21 mouse cellular contexts compared by ENCODE assay signal in genomic region chr15:36899882-36900281, GRCm38 (mm10).
DNase-seq lines count a peak whose midpoint lies in the region; ATAC-seq and TF ChIP-seq lines count a peak whose summit lies in the region.
"Had no signal": no experiment of that assay in that cellular context is flagged by ENCODE, and none has a peak within 500 bp of the region (broad histone marks: within the 10 kb centered on the region; RNA-seq: fewer than 3 reads in every experiment).

No protein-coding gene starts in this region.

- no peak for DNase-seq in liver, adult 2 months (ENCODE audit: extremely low read depth, low read depth, low spot score)
- no peak for DNase-seq in liver
- DNase-seq in intestine, embryonic 14.5 days (ENCODE audit: low spot score) = no peak
- DNase-seq in testis, postnatal 14 days (ENCODE audit: low spot score) = peak; percentile 59
- no peak for DNase-seq in cerebellum, postnatal 4 days (ENCODE audit: low spot score in 2 of 2)
- no peak for DNase-seq in lung, postnatal 0 days (ENCODE audit: low spot score)
- DNase-seq: adrenal gland, postnatal 14 days; cerebellum, adult 8-10 months; gastrocnemius, postnatal 10 days; heart, adult 18-20 months; heart, postnatal 14 days; lung, embryonic 14.5 days; lung, postnatal 4 days; midbrain, embryonic 14.5 days; thymus, adult 2 months had no signal

- peaks cover 32% of the 10 kb centered on the region for H3K4me1 ChIP-seq in liver, adult 2 months (ENCODE audit: control insufficient read depth, insufficient read depth, low read length)
- peaks cover 29% of the 10 kb centered on the region for H3K4me1 ChIP-seq in intestine, embryonic 14.5 days (replicated peaks; ENCODE audit: control insufficient read depth, insufficient read depth, low read length)
- peaks cover 50% of the 10 kb centered on the region for H3K4me1 ChIP-seq in small intestine, adult 2 months (ENCODE audit: control insufficient read depth, insufficient read depth, insufficient read length, low read length)
- peaks cover 10% of the 10 kb centered on the region for H3K4me1 ChIP-seq in lung, postnatal 0 days (ENCODE audit: insufficient read depth, low read depth, low read length)

- no peak for TF ChIP-seq CTCF in liver, adult 2 months (IDR thresholded peaks at IDR 0.05; ENCODE audit: low read depth, low read length)
- TF ChIP-seq CTCF in small intestine, adult 2 months (IDR thresholded peaks at IDR 0.05; ENCODE audit: extremely low read depth, insufficient read length, insufficient replicate concordance, low read depth, low read length) = no peak
- TF ChIP-seq CTCF in lung, postnatal 0 days (IDR thresholded peaks at IDR 0.05) = no peak

- no peaks in the 10 kb centered on the region for H3K36me3 ChIP-seq in liver, adult 2 months (ENCODE audit: control insufficient read depth, insufficient read depth, low read length)
- no peaks in the 10 kb centered on the region for H3K36me3 ChIP-seq in intestine, embryonic 14.5 days (ENCODE audit: control insufficient read depth, insufficient read depth, low read length)
- H3K36me3 ChIP-seq in small intestine, adult 2 months (ENCODE audit: control insufficient read depth, insufficient read depth, low read length) = no peaks in the 10 kb centered on the region
- H3K36me3 ChIP-seq in lung, postnatal 0 days (ENCODE audit: insufficient read depth, low read length) = no peaks in the 10 kb centered on the region
- H3K36me3 ChIP-seq: forebrain, embryonic 10.5 days; heart, embryonic 13.5 days; hindbrain, embryonic 13.5 days; kidney, embryonic 15.5 days had no signal

- 79% methylated on average over 2 of the region's 2 CpGs for WGBS in liver, adult 2 months
- 56% methylated on average over 2 of the region's 2 CpGs for WGBS in intestine, embryonic 14.5 days
- WGBS in small intestine, adult 2 months = 22% methylated on average over 2 of the region's 2 CpGs
- WGBS in lung, postnatal 0 days = 55% methylated on average over 2 of the region's 2 CpGs

- H3K4me2 ChIP-seq in intestine, embryonic 14.5 days (ENCODE audit: low read length) = no peak overlapping the region
- no peak overlapping the region for H3K4me2 ChIP-seq in lung, postnatal 0 days (replicated peaks; ENCODE audit: low read depth, low read length)
- H3K4me2 ChIP-seq: heart, embryonic 13.5 days; hindbrain, embryonic 13.5 days; kidney, embryonic 15.5 days; lung, embryonic 14.5 days had no signal

- H3K9me3 ChIP-seq in intestine, embryonic 14.5 days (ENCODE audit: control insufficient read depth, low read length) = no peaks in the 10 kb centered on the region
- no peaks in the 10 kb centered on the region for H3K9me3 ChIP-seq in lung, postnatal 0 days (ENCODE audit: low read length)
- H3K9me3 ChIP-seq: forebrain, embryonic 10.5 days; heart, embryonic 13.5 days; hindbrain, embryonic 13.5 days; kidney, embryonic 15.5 days had no signal

- peak overlapping the region; percentile 8; the same call in 1 of the 2 replicates for H3K27ac ChIP-seq in liver, adult 2 months (replicated peaks; ENCODE audit: insufficient read depth, low read depth, low read length)
- H3K27ac ChIP-seq in intestine, embryonic 14.5 days (ENCODE audit: low read depth) = peak overlapping the region; percentile 84
- peak overlapping the region; percentile 99 for H3K27ac ChIP-seq in small intestine, adult 2 months (ENCODE audit: insufficient read depth, low read depth, low read length)
- H3K27ac ChIP-seq in lung, postnatal 0 days (ENCODE audit: low read length) = no peak overlapping the region
- H3K27ac ChIP-seq: forebrain, embryonic 10.5 days; heart, embryonic 13.5 days; hindbrain, embryonic 13.5 days; kidney, embryonic 15.5 days had no signal

- H3K9ac ChIP-seq in liver, adult 2 months (ENCODE audit: low read depth, low read length) = no peak overlapping the region
- no peak overlapping the region for H3K9ac ChIP-seq in intestine, embryonic 14.5 days (ENCODE audit: low read length)
- no peak overlapping the region for H3K9ac ChIP-seq in lung, postnatal 0 days (replicated peaks; ENCODE audit: low read depth)
- H3K9ac ChIP-seq: heart, embryonic 13.5 days; hindbrain, embryonic 13.5 days; kidney, embryonic 15.5 days; lung, embryonic 14.5 days had no signal

- ATAC-seq in intestine, embryonic 14.5 days (replicated peaks; ENCODE audit: low FRiP score, low TSS enrichment, low read depth) = peak; percentile 56
- no peak for ATAC-seq in lung, postnatal 0 days
- ATAC-seq: forebrain, embryonic 16.5 days had no signal

- H3K4me3 ChIP-seq in liver, adult 2 months (ENCODE audit: insufficient read depth, low read depth, low read length) = no peak overlapping the region
- no peak overlapping the region for H3K4me3 ChIP-seq in intestine, embryonic 14.5 days (ENCODE audit: low read depth, low read length)
- H3K4me3 ChIP-seq in small intestine, adult 2 months (ENCODE audit: low read depth, low read length) = no peak overlapping the region
- no peak overlapping the region for H3K4me3 ChIP-seq in lung, postnatal 0 days (ENCODE audit: low read depth, low read length)
- H3K4me3 ChIP-seq: forebrain, embryonic 10.5 days; heart, embryonic 13.5 days; hindbrain, embryonic 13.5 days; kidney, embryonic 15.5 days had no signal

- no peaks in the 10 kb centered on the region for H3K27me3 ChIP-seq in liver, adult 2 months (ENCODE audit: control insufficient read depth, insufficient read depth, low read length)
- no peaks in the 10 kb centered on the region for H3K27me3 ChIP-seq in intestine, embryonic 14.5 days (replicated peaks; ENCODE audit: control insufficient read depth, insufficient read depth, low read length)
- H3K27me3 ChIP-seq in small intestine, adult 2 months (ENCODE audit: control insufficient read depth, insufficient read depth, low read length) = no peaks in the 10 kb centered on the region
- H3K27me3 ChIP-seq in lung, postnatal 0 days (replicated peaks; ENCODE audit: insufficient read depth, low read length) = no peaks in the 10 kb centered on the region
- H3K27me3 ChIP-seq: heart, embryonic 13.5 days; hindbrain, embryonic 13.5 days; kidney, embryonic 15.5 days had no signal

- TF ChIP-seq EP300 in lung, postnatal 0 days (IDR thresholded peaks at IDR 0.05) = no peak

- H3K79me2 ChIP-seq in liver, adult 2 months (ENCODE audit: control insufficient read depth, insufficient read depth, low read length) = no peaks in the 10 kb centered on the region

- TF ChIP-seq POLR2A in liver, adult 2 months (IDR thresholded peaks at IDR 0.05; ENCODE audit: extremely low read depth, insufficient read depth, low read length) = no peak
- no peak for TF ChIP-seq POLR2A in small intestine, adult 2 months (IDR thresholded peaks at IDR 0.05; ENCODE audit: low read depth, low read length)
